Mouse (Mus musculus) olfactory bulb, adult 2 months (tissue): ENCODE results near the gene Cfap20. TPM values are rescaled to one million over a fixed set of nuclear protein-coding genes. Genes with fewer than 3 reads are reported as not detected.

ENCODE experiments used
- H3K27ac ChIP-seq: fragments of 200-500 bp; 2 replicates; pipeline ENCODE4 v1.5.1; 2012; ENCODE audit warnings: low read depth, low read length; ENCODE audit not compliant: insufficient read depth
- H3K4me1 ChIP-seq: fragments of 200-500 bp; 2 replicates; pipeline ENCODE4 v1.6.1; 2012; ENCODE audit warnings: low read length; ENCODE audit not compliant: control insufficient read depth, insufficient read depth
- H3K4me3 ChIP-seq: fragments of 200-500 bp; 2 replicates; pipeline ENCODE4 v1.5.1; 2012; ENCODE audit warnings: mild to moderate bottlenecking, low read depth, low read length, moderate library complexity; ENCODE audit not compliant: insufficient read depth
- CTCF ChIP-seq: fragments of 200-500 bp; IDR thresholded peaks from 2 replicates; pipeline ENCODE4 v1.5.1; 2012; ENCODE audit warnings: low read depth, mild to moderate bottlenecking, low read length, moderate library complexity; ENCODE audit not compliant: insufficient read depth
- POLR2A ChIP-seq: fragments of 200-500 bp; IDR thresholded peaks from 2 replicates; pipeline ENCODE4 v1.6.1; 2012; ENCODE audit warnings: mild to moderate bottlenecking, low read depth, low read length, moderate library complexity; ENCODE audit not compliant: insufficient read depth
- WGBS: fragments of 180-500 bp; shearing (Covaris S2); methylation state at CpG from one replicate; pipeline ENCODE4 v1.1.7; 2018; 5-methylcytosine and 5-hydroxymethylcytosine counted together
- polyA plus RNA-seq: library from polyadenylated mRNA; stranded (reverse); fragments of >200 nt; gene quantifications from 2 replicates; pipeline ENCODE4 v1.2.4, GENCODE M21; 2012; ENCODE audit warnings: low replicate concordance; ENCODE audit not compliant: missing spikeins, insufficient read depth, insufficient read length

Cfap20 gene
- not detected in 2 replicates for polyA plus RNA-seq

- WGBS: under 1% methylated on average over 42 of the region's 51 CpGs
- peak within 1 kb of the TSS; percentile 80 for H3K4me3 ChIP-seq
- no peak for TF ChIP-seq CTCF
- TF ChIP-seq POLR2A: peak; percentile 83
- peaks cover 15% of the 10 kb centered on the region for H3K4me1 ChIP-seq
- H3K27ac ChIP-seq: peak within 1 kb of the TSS; percentile 74; the same call in 1 of the 2 replicates
Observed at GRCm38 (mm10) chr8:95434686-95435439, at the start of gene Cfap20. Gene Cfap20, minus strand, starts transcription at chr8:95434869.

GRCm38 (mm10) chr8:95470008-95470407, 35.3 kb upstream of the Cfap20 start:
- Histone ChIP-seq H3K27ac (no peak overlapping the region), H3K4me1 (no peaks in the 10 kb centered on the region), H3K4me3 (no peak overlapping the region)
- TF ChIP-seq POLR2A (no peak), CTCF (no peak)
- 98% methylated on average over 4 of the region's 4 CpGs for WGBS

- no peak overlapping the region for H3K27ac ChIP-seq
- TF ChIP-seq CTCF: no peak
- TF ChIP-seq POLR2A: no peak
- WGBS: 94% methylated on average over 3 of the region's 3 CpGs
Observed at GRCm38 (mm10) chr8:95468995-95469394, 34.3 kb upstream of the Cfap20 start.

GRCm38 (mm10) chr8:95466543-95466942, 31.9 kb upstream of the Cfap20 start:
- H3K4me3 ChIP-seq: no peak overlapping the region
- no peaks in the 10 kb centered on the region for H3K4me1 ChIP-seq
- WGBS: 58% methylated on average over 2 of the region's 2 CpGs
- no peak overlapping the region for H3K27ac ChIP-seq
- TF ChIP-seq CTCF: no peak
- TF ChIP-seq POLR2A: no peak

More at GRCm38 (mm10) chr8:95468995-95469394, 34.3 kb upstream of the Cfap20 start:
- H3K4me3 ChIP-seq: no peak overlapping the region
- no peaks in the 10 kb centered on the region for H3K4me1 ChIP-seq

GRCm38 (mm10) chr8:95452518-95452917, 17.8 kb upstream of the Cfap20 start:
- 31% methylated on average over 8 of the region's 8 CpGs for WGBS
- no peak for TF ChIP-seq CTCF
- no peak for TF ChIP-seq POLR2A

GRCm38 (mm10) chr8:95450271-95450670, 15.6 kb upstream of the Cfap20 start:
- no peak overlapping the region for H3K27ac ChIP-seq
- no peaks in the 10 kb centered on the region for H3K4me1 ChIP-seq
- 94% methylated on average over 5 of the region's 5 CpGs for WGBS
- no peak overlapping the region for H3K4me3 ChIP-seq
- TF ChIP-seq CTCF (no peak), POLR2A (no peak)

More at GRCm38 (mm10) chr8:95452518-95452917, 17.8 kb upstream of the Cfap20 start:
- Histone ChIP-seq H3K4me3 (no peak overlapping the region), H3K27ac (no peak overlapping the region), H3K4me1 (no peaks in the 10 kb centered on the region)

- no peak for TF ChIP-seq POLR2A
- no peak for TF ChIP-seq CTCF
- no peak overlapping the region for H3K27ac ChIP-seq
- no peak overlapping the region for H3K4me3 ChIP-seq
- no peaks in the 10 kb centered on the region for H3K4me1 ChIP-seq
- 85% methylated on average over 7 of the region's 7 CpGs for WGBS
Observed at GRCm38 (mm10) chr8:95447661-95448060, 13.0 kb upstream of the Cfap20 start.

- 83% methylated on average over 4 of the region's 4 CpGs for whole genome bisulfite sequencing
- Histone ChIP-seq H3K4me1 (no peaks in the 10 kb centered on the region), H3K27ac (no peak overlapping the region), H3K4me3 (no peak overlapping the region)
- no peak for TF ChIP-seq CTCF
- TF ChIP-seq POLR2A: no peak
Observed at GRCm38 (mm10) chr8:95445042-95445441, 10.4 kb upstream of the Cfap20 start.

- no peak overlapping the region for H3K4me3 ChIP-seq
- TF ChIP-seq POLR2A: no peak
- TF ChIP-seq CTCF: no peak
- no peak overlapping the region for H3K27ac ChIP-seq
- 72% methylated on average over 5 of the region's 5 CpGs for WGBS
- no peaks in the 10 kb centered on the region for H3K4me1 ChIP-seq
Observed at GRCm38 (mm10) chr8:95441491-95442039, 6.9 kb upstream of the Cfap20 start.
